Mouse (Mus musculus) left cerebral cortex, adult 11 months (tissue): ENCODE measurements at regions not wholly inside any gene's neighbourhood (a gene's known extent, or its start where the extent isn't known, plus 50 kb on each side); places are given as distances from the start of the nearest gene placed in this dataset.

ENCODE experiments used
- DNase-seq: peaks from one replicate; pipeline ENCODE4 v3.0.0; 2022; ENCODE audit warnings: low spot score

GRCm38 (mm10) chr2:50535085-50535878, 238.7 kb upstream of the Mmadhc start:
- no peak for DNase-seq

DNA sequence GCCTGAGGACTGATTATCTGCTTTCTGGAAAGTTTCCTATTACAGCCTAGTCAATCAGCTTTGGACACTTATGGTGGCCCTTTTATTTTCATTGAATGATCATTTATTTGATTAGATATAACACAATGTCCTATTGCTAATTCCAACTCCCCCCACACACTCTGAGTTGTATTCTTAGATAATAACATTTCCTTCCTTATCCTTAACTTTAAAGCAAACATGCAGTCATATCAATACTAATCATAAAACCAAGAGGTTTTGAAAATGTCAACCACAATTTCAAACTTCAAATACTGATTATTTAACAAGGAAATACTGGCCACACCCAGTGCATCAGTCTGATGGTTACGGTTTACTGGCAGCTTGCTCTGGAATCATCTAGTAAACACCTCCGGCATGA, 237.1 kb upstream of the Mmadhc start:
- no peak for DNase-seq

- DNase-seq = no peak
Observed at GRCm38 (mm10) chr2:50527425-50527824, 230.8 kb upstream of the Mmadhc start.

GRCm38 (mm10) chr2:50524838-50525615, 228.4 kb upstream of the Mmadhc start:
- no peak for DNase-seq

GRCm38 (mm10) chr2:50520169-50520568, 223.6 kb upstream of the Mmadhc start:
- DNase-seq = no peak

- no peak for DNase-seq
Observed at GRCm38 (mm10) chr2:50519129-50519504, 222.5 kb upstream of the Mmadhc start.

DNA sequence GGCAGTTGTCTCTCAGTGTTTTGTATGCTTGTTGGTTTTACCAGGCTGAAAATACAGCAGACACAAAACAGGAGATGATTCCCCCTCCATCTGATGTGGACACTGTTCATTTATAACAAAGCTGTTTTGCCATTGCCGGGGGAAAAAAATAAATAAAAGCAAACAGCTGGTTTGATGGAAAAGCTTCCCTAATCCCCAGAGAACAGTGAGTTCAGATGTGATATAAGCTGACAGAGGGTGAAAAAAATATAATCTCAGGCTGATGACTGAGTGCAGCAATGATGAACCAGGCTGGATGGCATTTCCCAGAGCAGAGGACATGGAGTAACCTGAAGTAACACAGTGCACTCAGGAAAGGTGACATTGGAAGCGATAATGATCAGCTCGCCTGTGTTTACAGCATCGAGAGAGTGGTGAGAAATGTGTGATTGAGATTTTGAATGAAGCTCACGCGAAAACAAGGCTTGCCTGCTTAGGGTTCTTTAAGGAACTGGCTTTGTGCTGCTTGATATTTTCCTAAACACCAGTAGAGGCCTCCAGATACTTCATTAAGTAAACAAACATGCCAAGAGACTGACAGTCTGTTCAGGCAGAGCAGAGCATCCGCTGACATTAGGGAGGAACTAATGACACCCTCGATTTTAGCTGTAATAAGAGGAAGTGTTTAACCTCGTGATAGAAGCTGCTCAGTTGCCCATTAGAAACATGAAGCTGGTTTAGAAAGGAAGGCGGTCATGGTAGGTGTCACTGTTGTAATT, 221.9 kb upstream of the Mmadhc start:
- DNase-seq = no peak

DNA sequence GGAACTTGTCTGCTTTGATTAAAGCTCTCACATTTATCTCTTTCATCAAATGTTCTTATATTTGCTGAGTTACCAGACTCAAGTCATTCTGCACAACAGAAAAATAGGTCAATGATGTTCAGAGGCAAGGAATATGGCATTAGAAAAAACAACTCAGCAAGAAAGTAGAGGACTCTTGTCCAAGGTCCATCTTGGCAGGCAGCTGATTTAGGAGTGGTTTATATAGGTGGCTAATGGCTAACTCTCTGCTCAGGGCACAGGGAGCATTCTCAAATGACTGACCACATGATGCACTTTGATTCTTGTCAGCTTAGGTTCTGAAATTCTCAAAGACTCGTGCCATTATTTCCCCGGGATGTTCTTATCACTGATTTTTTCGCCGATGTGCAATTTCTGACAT, 216.7 kb upstream of the Mmadhc start:
- DNase-seq = no peak

DNA sequence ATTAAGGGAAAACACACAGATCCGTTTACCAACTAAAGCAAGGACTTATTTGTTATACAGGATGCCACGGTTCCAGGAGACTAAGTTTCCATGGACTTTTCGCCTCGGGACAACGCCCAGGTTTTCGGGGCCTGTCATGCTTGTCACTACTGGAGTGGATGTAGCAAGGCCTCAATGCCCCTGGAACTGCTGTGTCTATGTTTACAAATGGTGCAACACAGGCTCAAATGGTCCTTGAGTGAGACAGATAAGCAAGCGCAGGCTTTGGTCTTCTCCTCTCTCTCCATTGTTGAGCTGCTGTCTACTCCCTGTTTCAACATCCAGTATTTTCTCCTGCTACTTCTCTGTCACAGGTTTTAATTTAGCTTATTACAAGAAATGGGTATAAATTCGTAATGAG, 202.1 kb upstream of the Mmadhc start:
- no peak for DNase-seq

DNA sequence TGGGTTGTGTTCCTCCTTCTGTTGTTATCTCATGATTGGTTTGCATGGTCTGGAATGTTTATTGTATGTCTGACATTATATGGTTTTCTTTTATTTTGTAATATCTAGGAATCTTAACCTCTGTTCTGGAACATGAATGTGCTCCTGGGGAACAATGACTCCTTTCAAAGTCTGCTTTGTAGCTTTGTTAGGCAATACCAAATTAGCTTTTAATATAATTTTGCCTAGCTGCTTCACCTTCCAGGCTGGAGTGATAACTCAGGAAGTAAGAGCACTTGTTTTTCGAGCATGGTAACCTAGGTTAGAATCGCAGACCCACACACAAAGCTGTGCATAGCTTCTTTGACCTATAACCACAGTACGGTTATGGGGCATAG, 199.4 kb upstream of the Mmadhc start:
- DNase-seq = no peak

GRCm38 (mm10) chr2:50495141-50496056, 198.8 kb upstream of the Mmadhc start:
- no peak for DNase-seq

DNA sequence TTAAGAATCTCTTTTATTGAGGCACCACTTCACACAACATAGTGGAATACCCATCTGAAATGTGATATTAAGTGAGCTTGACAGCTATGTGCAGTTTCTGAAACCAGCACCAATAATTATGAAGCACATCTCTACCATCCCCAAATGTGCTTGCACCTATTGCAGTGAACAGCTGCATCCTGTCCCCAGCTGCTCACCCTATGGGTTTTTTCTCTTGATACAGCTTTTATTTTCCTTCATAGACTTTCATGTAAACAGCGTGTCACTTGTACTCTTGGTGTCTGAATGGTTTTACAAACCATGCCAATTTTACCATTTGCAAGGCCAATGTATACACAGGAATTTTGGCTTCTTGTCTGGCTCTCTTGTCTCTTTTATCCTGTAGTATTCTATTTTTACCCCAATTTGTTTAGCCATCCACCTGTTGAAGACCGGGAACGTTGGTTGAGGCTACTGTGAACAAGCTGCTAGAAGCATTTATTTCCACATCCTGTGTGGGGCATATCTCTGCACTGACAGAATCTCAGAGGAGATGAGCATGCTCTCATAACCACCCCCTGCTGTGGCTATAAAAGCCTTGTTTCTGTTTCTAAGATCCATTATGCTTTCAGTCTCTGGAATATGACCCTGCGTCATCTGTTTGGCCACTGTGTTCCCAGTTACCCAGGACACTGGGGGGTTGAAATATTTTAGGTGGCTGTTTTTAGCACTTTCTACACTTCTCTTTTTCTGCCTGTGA, 197.2 kb upstream of the Mmadhc start:
- DNase-seq = no peak

DNA sequence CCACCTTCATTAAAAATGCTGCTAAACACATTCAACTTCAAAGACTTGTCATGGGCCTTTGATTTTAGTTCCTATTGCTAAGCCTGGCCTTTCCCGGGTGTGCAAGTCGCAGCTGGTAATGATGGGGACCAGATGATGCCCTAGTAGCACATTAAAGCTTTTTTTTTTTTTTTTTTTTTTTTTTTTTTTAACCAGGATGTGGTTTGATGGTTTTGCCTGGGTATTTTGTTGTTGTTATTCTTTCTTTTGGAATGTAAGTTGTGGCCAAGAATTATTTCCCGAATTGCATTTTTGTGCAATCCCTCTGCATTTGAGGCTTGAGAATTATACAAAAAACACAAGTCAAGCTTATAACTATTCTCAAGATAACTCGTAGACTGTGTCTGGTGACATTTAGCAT, 167.2 kb upstream of the Mmadhc start:
- DNase-seq = no peak

- no peak for DNase-seq
Observed at GRCm38 (mm10) chr2:50462378-50462777, 165.8 kb upstream of the Mmadhc start.

GRCm38 (mm10) chr2:50456654-50457053, 160.1 kb upstream of the Mmadhc start:
- no peak for DNase-seq

- no peak for DNase-seq
Observed at GRCm38 (mm10) chr2:50448117-50448516, 151.5 kb upstream of the Mmadhc start.

- no peak for DNase-seq
Observed at GRCm38 (mm10) chr2:50445963-50446485, 149.4 kb upstream of the Mmadhc start.

GRCm38 (mm10) chr2:50440333-50440732, 143.7 kb upstream of the Mmadhc start:
- no peak for DNase-seq

DNA sequence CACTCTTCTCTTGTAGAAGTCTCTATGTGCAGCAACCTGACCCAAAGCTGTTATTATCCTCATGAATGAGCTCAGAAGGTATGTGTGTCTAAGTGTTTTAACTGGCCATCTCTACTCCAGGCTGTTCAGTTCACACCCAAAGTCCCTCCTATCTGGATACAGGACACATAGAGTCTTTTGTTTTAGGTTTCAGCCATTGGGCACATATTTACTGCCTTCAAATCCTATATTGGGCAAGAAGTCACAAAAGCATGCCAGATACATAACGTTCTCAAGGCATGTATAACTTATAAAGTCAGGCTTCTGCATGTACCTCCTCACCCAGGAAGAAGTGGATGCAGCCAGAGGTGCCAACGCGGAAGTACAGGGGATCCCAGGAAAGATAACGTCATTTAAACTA, 136.6 kb upstream of the Mmadhc start:
- DNase-seq = no peak

GRCm38 (mm10) chr2:50425151-50425550, 128.6 kb upstream of the Mmadhc start:
- no peak for DNase-seq

DNA sequence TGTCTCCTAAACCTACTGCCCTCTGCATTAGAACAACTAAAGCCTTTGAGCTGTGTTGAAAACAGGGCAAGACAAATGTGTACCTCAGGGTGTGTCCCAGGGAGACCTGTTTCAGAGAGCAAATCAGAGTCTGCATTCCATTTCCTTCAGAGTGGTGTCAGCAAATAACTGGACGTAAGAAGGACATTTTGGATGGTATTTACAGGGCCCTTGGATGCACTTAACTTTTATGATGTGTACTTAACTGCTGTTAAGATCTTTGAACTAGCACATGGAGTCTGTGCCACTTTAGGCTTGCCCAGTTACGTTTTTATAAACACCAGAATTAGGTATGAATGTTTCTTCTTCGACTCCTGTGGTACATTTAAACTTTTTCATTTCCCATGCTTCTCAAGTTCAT, 123.0 kb upstream of the Mmadhc start:
- no peak for DNase-seq
